Mouse (Mus musculus): ENCODE measurements around the gene Olfr1181. TPM values are rescaled to one million over a fixed set of nuclear protein-coding genes. Genes with fewer than 3 reads are reported as not detected.
"Not testable (repeated sequence)": the region's sequence is repeated elsewhere in the genome, so short reads cannot be mapped to it uniquely, and the experiment has no call there.

Gene Olfr1181
- polyA plus RNA-seq (2014; fragmentation: Nextera tagmentation; extraction: Ambion mirVana): not detected in 2 replicates

GRCm38 (mm10) chr2:88426071-88426470 is at the start of gene Olfr1181:
Gene Olfr1181, minus strand, starts transcription at chr2:88426171.
- H3K36me3 ChIP-seq (ENCODE audit: control insufficient read depth, insufficient read depth, low read length): no peaks in the 10 kb centered on the region
- no peak within 1 kb of the TSS for H3K27ac ChIP-seq (ENCODE audit: low read depth, low read length)
- no peak within 1 kb of the TSS for H3K9ac ChIP-seq (ENCODE audit: low read length)
- no peak for DNase-seq (ENCODE audit: low spot score)
- no peak within 1 kb of the TSS for H3K4me2 ChIP-seq (ENCODE audit: low read depth, low read length, severe bottlenecking)
- H3K4me1 ChIP-seq (replicated peaks; ENCODE audit: control insufficient read depth, insufficient read depth, low read length): no peaks in the 10 kb centered on the region
- 87% methylated on average over 1 of the region's 1 CpGs for whole genome bisulfite sequencing
- no peak for ATAC-seq (replicated peaks; ENCODE audit: low FRiP score)
- no peaks in the 10 kb centered on the region for H3K9me3 ChIP-seq (ENCODE audit: control insufficient read depth, low read length)
- H3K27me3 ChIP-seq (ENCODE audit: control insufficient read depth, insufficient read depth, low read length): no peaks in the 10 kb centered on the region
- no peak within 1 kb of the TSS for H3K4me3 ChIP-seq (ENCODE audit: low read depth, low read length)

- not testable (repeated sequence) for H3K9ac ChIP-seq (ENCODE audit: low read length); H3K27me3 ChIP-seq (ENCODE audit: control insufficient read depth, insufficient read depth, low read length); H3K36me3 ChIP-seq (ENCODE audit: control insufficient read depth, insufficient read depth, low read length); H3K4me2 ChIP-seq (ENCODE audit: low read depth, low read length, severe bottlenecking); DNase-seq (ENCODE audit: low spot score); H3K27ac ChIP-seq (ENCODE audit: low read depth, low read length); H3K4me3 ChIP-seq (ENCODE audit: low read depth, low read length); H3K9me3 ChIP-seq (ENCODE audit: control insufficient read depth, low read length); H3K4me1 ChIP-seq (replicated peaks; ENCODE audit: control insufficient read depth, insufficient read depth, low read length); ATAC-seq (replicated peaks; ENCODE audit: low FRiP score)
- WGBS: 79% methylated on average over 1 of the region's 1 CpGs
Measured at GRCm38 (mm10) chr2:88454567-88454966, 28.6 kb upstream of the Olfr1181 start, which contains the start of gene Olfr1183. Gene Olfr1183, plus strand, starts transcription at chr2:88454867.

- Histone ChIP-seq H3K9ac (ENCODE audit: low read length) (no peak within 1 kb of the TSS), H3K9me3 (ENCODE audit: control insufficient read depth, low read length) (no peaks in the 10 kb centered on the region), H3K27me3 (ENCODE audit: control insufficient read depth, insufficient read depth, low read length) (no peaks in the 10 kb centered on the region), H3K36me3 (ENCODE audit: control insufficient read depth, insufficient read depth, low read length) (no peaks in the 10 kb centered on the region), H3K4me2 (ENCODE audit: low read depth, low read length, severe bottlenecking) (no peak within 1 kb of the TSS), H3K4me1 (replicated peaks; ENCODE audit: control insufficient read depth, insufficient read depth, low read length) (no peaks in the 10 kb centered on the region), H3K27ac (ENCODE audit: low read depth, low read length) (no peak within 1 kb of the TSS), H3K4me3 (ENCODE audit: low read depth, low read length) (no peak within 1 kb of the TSS)
- 93% methylated on average over 1 of the region's 1 CpGs for WGBS
- ATAC-seq (replicated peaks; ENCODE audit: low FRiP score): no peak
- DNase-seq (ENCODE audit: low spot score): no peak
Measured at GRCm38 (mm10) chr2:88449031-88449430, 23.1 kb upstream of the Olfr1181 start, which contains the start of gene Gm13757. Gene Gm13757, minus strand, starts transcription at chr2:88449131.

DNA sequence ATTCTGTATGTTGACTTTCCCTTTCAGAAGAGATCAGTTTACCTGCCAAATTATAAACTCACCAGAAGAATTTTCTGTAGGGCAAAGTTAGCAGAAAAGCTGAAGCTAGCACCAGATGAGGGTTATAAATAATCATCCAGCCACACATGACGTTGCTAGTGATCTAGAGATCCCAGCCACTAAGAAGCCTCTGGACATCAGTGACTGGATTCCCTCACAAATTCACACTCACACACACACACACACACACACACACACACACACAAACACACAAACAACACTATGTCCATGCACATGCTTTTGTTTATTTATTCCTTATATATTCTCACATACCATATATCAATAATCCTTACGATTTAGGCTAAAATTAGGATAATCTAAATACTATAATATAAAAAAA is 6.9 kb downstream of the Olfr1181 start, which contains the start of gene Olfr1180:
Gene Olfr1180, minus strand, starts transcription at position 101 of the 400 bp plus-strand sequence.
- Histone ChIP-seq H3K9me3 (ENCODE audit: control insufficient read depth, low read length) (no peaks in the 10 kb centered on the region), H3K27ac (ENCODE audit: low read depth, low read length) (no peak within 1 kb of the TSS), H3K36me3 (ENCODE audit: control insufficient read depth, insufficient read depth, low read length) (no peaks in the 10 kb centered on the region), H3K9ac (ENCODE audit: low read length) (no peak within 1 kb of the TSS), H3K4me1 (replicated peaks; ENCODE audit: control insufficient read depth, insufficient read depth, low read length) (no peaks in the 10 kb centered on the region), H3K4me2 (ENCODE audit: low read depth, low read length, severe bottlenecking) (no peak within 1 kb of the TSS), H3K27me3 (ENCODE audit: control insufficient read depth, insufficient read depth, low read length) (no peaks in the 10 kb centered on the region), H3K4me3 (ENCODE audit: low read depth, low read length) (no peak within 1 kb of the TSS)
- DNase-seq (ENCODE audit: low spot score): no peak
- no peak for ATAC-seq (replicated peaks; ENCODE audit: low FRiP score)
- WGBS: 78% methylated on average over 2 of the region's 2 CpGs

DNA sequence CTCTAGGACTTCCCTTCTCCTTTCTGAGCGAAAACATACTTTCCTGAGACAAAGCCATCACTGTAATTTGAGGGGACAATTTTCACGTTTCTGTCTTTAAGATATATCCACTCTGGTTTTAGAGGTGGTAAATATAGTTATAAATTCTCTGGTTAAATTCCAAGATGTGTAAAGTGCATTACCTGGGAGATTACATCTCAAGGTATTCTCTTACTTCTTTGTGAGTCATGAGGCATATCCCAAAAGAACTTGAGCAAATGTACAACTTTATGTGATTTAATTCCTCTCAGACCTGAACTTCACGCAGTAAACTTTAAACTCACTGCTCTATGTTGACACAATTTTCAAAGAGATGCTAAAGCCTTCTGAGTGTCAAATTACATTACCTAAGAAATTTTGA is 19.6 kb downstream of the Olfr1181 start, which contains the start of gene Olfr1179:
Gene Olfr1179, minus strand, starts transcription at position 101 of the 400 bp plus-strand sequence.
- ATAC-seq (replicated peaks; ENCODE audit: low FRiP score) (no peak), DNase-seq (ENCODE audit: low spot score) (no peak)
- H3K4me2 ChIP-seq (ENCODE audit: low read depth, low read length, severe bottlenecking): no peak within 1 kb of the TSS
- no peak within 1 kb of the TSS for H3K27ac ChIP-seq (ENCODE audit: low read depth, low read length)
- WGBS: 94% methylated on average over 3 of the region's 3 CpGs
- no peaks in the 10 kb centered on the region for H3K9me3 ChIP-seq (ENCODE audit: control insufficient read depth, low read length)
- H3K27me3 ChIP-seq (ENCODE audit: control insufficient read depth, insufficient read depth, low read length): no peaks in the 10 kb centered on the region
- no peaks in the 10 kb centered on the region for H3K36me3 ChIP-seq (ENCODE audit: control insufficient read depth, insufficient read depth, low read length)
- no peak within 1 kb of the TSS for H3K9ac ChIP-seq (ENCODE audit: low read length)
- H3K4me1 ChIP-seq (replicated peaks; ENCODE audit: control insufficient read depth, insufficient read depth, low read length): no peaks in the 10 kb centered on the region
- no peak within 1 kb of the TSS for H3K4me3 ChIP-seq (ENCODE audit: low read depth, low read length)

GRCm38 (mm10) chr2:88386762-88387161 is 39.2 kb downstream of the Olfr1181 start, which contains the start of gene Olfr1178:
Gene Olfr1178, plus strand, starts transcription at chr2:88387062.
- DNase-seq (ENCODE audit: low spot score) (no peak), ATAC-seq (replicated peaks; ENCODE audit: low FRiP score) (no peak)
- Histone ChIP-seq H3K9me3 (ENCODE audit: control insufficient read depth, low read length) (no peaks in the 10 kb centered on the region), H3K27ac (ENCODE audit: low read depth, low read length) (no peak within 1 kb of the TSS), H3K27me3 (ENCODE audit: control insufficient read depth, insufficient read depth, low read length) (no peaks in the 10 kb centered on the region), H3K4me1 (replicated peaks; ENCODE audit: control insufficient read depth, insufficient read depth, low read length) (no peaks in the 10 kb centered on the region), H3K36me3 (ENCODE audit: control insufficient read depth, insufficient read depth, low read length) (no peaks in the 10 kb centered on the region), H3K4me2 (ENCODE audit: low read depth, low read length, severe bottlenecking) (no peak within 1 kb of the TSS), H3K9ac (ENCODE audit: low read length) (no peak within 1 kb of the TSS), H3K4me3 (ENCODE audit: low read depth, low read length) (no peak within 1 kb of the TSS)
- WGBS: 79% methylated on average over 1 of the region's 1 CpGs

Other genes starting within 250 kb of the Olfr1181 start
- gene Olfr1168, start 244.3 kb downstream of the Olfr1181 start, polyA plus RNA-seq (2014; fragmentation: Nextera tagmentation; extraction: Ambion mirVana): not detected in 2 replicates
- not detected in 2 replicates for gene Olfr1170, start 197.8 kb downstream of the Olfr1181 start, polyA plus RNA-seq (2014; fragmentation: Nextera tagmentation; extraction: Ambion mirVana)
- gene Olfr1173, start 146.3 kb downstream of the Olfr1181 start, polyA plus RNA-seq (2014; fragmentation: Nextera tagmentation; extraction: Ambion mirVana): not detected in 2 replicates
- not detected in 2 replicates for gene Olfr1174-ps, start 111.0 kb downstream of the Olfr1181 start, polyA plus RNA-seq (2014; fragmentation: Nextera tagmentation; extraction: Ambion mirVana)
- gene Olfr1175-ps, start 99.0 kb downstream of the Olfr1181 start, polyA plus RNA-seq (2014; fragmentation: Nextera tagmentation; extraction: Ambion mirVana): not detected in 2 replicates
- gene Olfr1176, start 89.5 kb downstream of the Olfr1181 start, polyA plus RNA-seq (2014; fragmentation: Nextera tagmentation; extraction: Ambion mirVana): not detected in 2 replicates
- not detected in 2 replicates for gene Olfr1177-ps, start 79.7 kb downstream of the Olfr1181 start, polyA plus RNA-seq (2014; fragmentation: Nextera tagmentation; extraction: Ambion mirVana)
- gene Olfr1178, start 39.1 kb downstream of the Olfr1181 start, polyA plus RNA-seq (2014; fragmentation: Nextera tagmentation; extraction: Ambion mirVana): not detected in 2 replicates
- not detected in 2 replicates for gene Olfr1179, start 19.7 kb downstream of the Olfr1181 start, polyA plus RNA-seq (2014; fragmentation: Nextera tagmentation; extraction: Ambion mirVana)
- not detected in 2 replicates for gene Olfr1180, start 7.0 kb downstream of the Olfr1181 start, polyA plus RNA-seq (2014; fragmentation: Nextera tagmentation; extraction: Ambion mirVana)
- gene Gm13757, start 23.0 kb upstream of the Olfr1181 start, polyA plus RNA-seq (2014; fragmentation: Nextera tagmentation; extraction: Ambion mirVana): not detected in 2 replicates
- not detected in 2 replicates for gene Olfr1183, start 28.7 kb upstream of the Olfr1181 start, polyA plus RNA-seq (2014; fragmentation: Nextera tagmentation; extraction: Ambion mirVana)
- not detected in 2 replicates for gene Olfr1184, start 57.4 kb upstream of the Olfr1181 start, polyA plus RNA-seq (2014; fragmentation: Nextera tagmentation; extraction: Ambion mirVana)
- gene Olfr1185-ps1, start 67.1 kb upstream of the Olfr1181 start, polyA plus RNA-seq (2014; fragmentation: Nextera tagmentation; extraction: Ambion mirVana): not detected in 2 replicates
- gene Olfr1186, start 92.4 kb upstream of the Olfr1181 start, polyA plus RNA-seq (2014; fragmentation: Nextera tagmentation; extraction: Ambion mirVana): not detected in 2 replicates
- gene Olfr1188, start 130.8 kb upstream of the Olfr1181 start, polyA plus RNA-seq (2014; fragmentation: Nextera tagmentation; extraction: Ambion mirVana): not detected in 2 replicates
- not detected in 2 replicates for gene Olfr1189, start 160.3 kb upstream of the Olfr1181 start, polyA plus RNA-seq (2014; fragmentation: Nextera tagmentation; extraction: Ambion mirVana)
- not detected in 2 replicates for gene Olfr1191-ps1, start 214.4 kb upstream of the Olfr1181 start, polyA plus RNA-seq (2014; fragmentation: Nextera tagmentation; extraction: Ambion mirVana)
- gene Olfr1192-ps1, start 222.3 kb upstream of the Olfr1181 start, polyA plus RNA-seq (2014; fragmentation: Nextera tagmentation; extraction: Ambion mirVana): not detected in 2 replicates
- not detected in 2 replicates for gene Olfr1193, start 249.5 kb upstream of the Olfr1181 start, polyA plus RNA-seq (2014; fragmentation: Nextera tagmentation; extraction: Ambion mirVana)